ENCODE assay signal across 13 mouse cellular contexts in the genomic region with DNA sequence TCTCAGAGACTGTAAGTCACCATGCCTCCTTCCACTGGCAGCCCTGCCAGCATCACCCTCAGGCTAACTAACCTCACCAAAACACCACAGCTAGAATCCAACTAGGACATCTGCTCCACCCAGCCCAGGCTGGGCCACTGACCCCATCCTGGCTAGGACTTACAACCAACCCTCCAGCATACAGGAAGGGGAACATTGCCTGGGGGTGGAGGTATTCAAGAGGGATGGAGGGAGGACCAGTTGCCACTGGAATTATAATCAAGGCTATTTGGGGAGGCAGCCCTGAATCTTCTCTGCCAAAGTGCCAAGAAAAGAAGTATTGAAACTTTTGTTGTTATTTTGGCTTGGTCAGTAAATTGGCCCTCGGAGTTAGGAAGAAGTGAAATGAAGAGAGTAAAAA. TPM values are rescaled to one million over a fixed set of nuclear protein-coding genes. Genes with fewer than 3 reads are reported as not detected.
DNase-seq lines count a peak whose midpoint lies in the region; ATAC-seq lines count a peak whose summit lies in the region.
"Had no signal": no experiment of that assay in that cellular context is flagged by ENCODE, and none has a peak within 500 bp of the region (broad histone marks: within the 10 kb centered on the region; RNA-seq: fewer than 3 reads in every experiment).

No protein-coding gene starts in this region.

- no peak for ATAC-seq in kidney, embryonic 14.5 days (ENCODE audit: low FRiP score, low TSS enrichment)
- ATAC-seq: intestine, embryonic 16.5 days had no signal

- H3K4me1 ChIP-seq in kidney, embryonic 14.5 days (ENCODE audit: control insufficient read depth, insufficient read depth, low read length), result peaks cover 11% of the 10 kb centered on the region; the same call in 1 of the 2 replicates

- peak overlapping the region; percentile 55 for H3K4me3 ChIP-seq in kidney, embryonic 14.5 days (ENCODE audit: low read length)

- H3K27me3 ChIP-seq in kidney, embryonic 14.5 days (ENCODE audit: control insufficient read depth, insufficient read depth, low read length), result peaks cover 17% of the 10 kb centered on the region

- WGBS in kidney, embryonic 14.5 days, result 27% methylated on average over 1 of the region's 1 CpGs

- no peaks in the 10 kb centered on the region for H3K9me3 ChIP-seq in kidney, embryonic 14.5 days (ENCODE audit: control insufficient read depth, low read length)
- H3K9me3 ChIP-seq: G1E had no signal

- 0 out of 2 replicates have a peak overlapping the region, but pooled peaks have one; percentile 70 for H3K9ac ChIP-seq in kidney, embryonic 14.5 days (ENCODE audit: low read depth, low read length)
- H3K9ac ChIP-seq: liver, embryonic 14.5 days had no signal

- DNase-seq in cerebellum, adult 9-11 months, result peak; percentile 36
- no peak for DNase-seq in cerebellum, adult 11 months
- DNase-seq in kidney, adult 11 months, result no peak
- DNase-seq in right cerebral cortex, adult 18-20 months, result peak; percentile 31
- no peak for DNase-seq in right cerebral cortex, postnatal 36 days (ENCODE audit: low spot score in 2 of 2)
- DNase-seq in gastrocnemius, adult 8-10 months (ENCODE audit: low spot score in 2 of 2), result no peak
- no peak for DNase-seq in spleen, postnatal 10 days (ENCODE audit: low spot score in 2 of 2)
- DNase-seq: adrenal gland, postnatal 36 days had no signal

- H3K27ac ChIP-seq in kidney, embryonic 14.5 days (ENCODE audit: low read depth, low read length), result no peak overlapping the region
- H3K27ac ChIP-seq: liver, embryonic 14.5 days; macrophage had no signal

- no peaks in the 10 kb centered on the region for H3K36me3 ChIP-seq in kidney, embryonic 14.5 days (ENCODE audit: control insufficient read depth, insufficient read depth, low read length)
- H3K36me3 ChIP-seq: G1E had no signal

- H3K4me2 ChIP-seq in kidney, embryonic 14.5 days (replicated peaks; ENCODE audit: low read depth, low read length), result peak overlapping the region; percentile 51

RNA-seq across cellular contexts. Expression of gene Etv4, which starts 2.0 kb away (rescaled TPM):
- polyA plus RNA-seq in kidney, embryonic 14.5 days (2014; fragmentation: Nextera tagmentation; extraction: Ambion mirVana), result 47.9 and 52.9 TPM in 2 replicates
- 1 to 10 TPM; 1.1 to 1.9 (median 1.5) TPM for total RNA-seq in gastrocnemius, adult 8-10 months (2022)
- polyA plus RNA-seq: macrophage had no signal

RNA-seq across cellular contexts. Expression of gene Dhx8, which starts 50.4 kb away (rescaled TPM):
- polyA plus RNA-seq in kidney, embryonic 14.5 days (2014; fragmentation: Nextera tagmentation; extraction: Ambion mirVana), result 26.0 and 38.1 TPM in 2 replicates
- total RNA-seq in gastrocnemius, adult 8-10 months (2022), result 10 to 100 TPM; 12.3 to 15.0 (median 13.6) TPM

Comparison
In these comparisons a context has a peak if more than half of its experiments do, and no peak if none do; other contexts are left out.
1. DNase-seq: peak in cerebellum, adult 9-11 months (single experiment) and right cerebral cortex, adult 18-20 months (single experiment); none in cerebellum, adult 11 months (single experiment), kidney, adult 11 months (single experiment), right cerebral cortex, postnatal 36 days (0 of 2), gastrocnemius, adult 8-10 months (0 of 2) and spleen, postnatal 10 days (0 of 2).